Mouse (Mus musculus) hindlimb bud, embryonic 11.5 days (tissue): ENCODE results near the gene Zfp982.
"Not testable (repeated sequence)": the region's sequence is repeated elsewhere in the genome, so short reads cannot be mapped to it uniquely, and the experiment has no call there.

Experiments used
- DNase-seq: peaks from one replicate; pipeline ENCODE4 v3.0.0-alpha.2; 2012; ENCODE audit warnings: low read depth, low spot score; ENCODE audit errors: extremely low spot score

The Zfp982 gene

DNA sequence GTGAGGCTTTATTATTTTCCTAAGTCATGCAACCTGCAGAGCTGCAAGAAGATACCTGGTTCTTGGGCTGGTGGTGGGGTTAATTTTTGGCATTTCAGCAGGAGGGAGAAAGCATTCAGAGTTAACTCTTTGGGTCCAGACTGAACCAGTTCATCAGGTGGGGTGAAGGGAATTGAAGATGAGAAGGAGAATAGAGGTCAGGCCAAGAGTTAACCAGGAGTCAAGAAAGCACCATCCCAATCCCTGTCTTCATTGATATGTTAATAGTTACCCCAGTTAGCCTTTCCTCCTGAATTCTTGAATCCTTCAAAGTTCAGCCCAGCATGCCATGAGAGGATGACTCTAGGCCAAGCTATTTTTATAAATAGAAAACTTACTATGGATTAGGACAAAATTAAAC is 65.8 kb downstream of the Zfp982 start:
- DNase-seq = not testable (repeated sequence)

DNA sequence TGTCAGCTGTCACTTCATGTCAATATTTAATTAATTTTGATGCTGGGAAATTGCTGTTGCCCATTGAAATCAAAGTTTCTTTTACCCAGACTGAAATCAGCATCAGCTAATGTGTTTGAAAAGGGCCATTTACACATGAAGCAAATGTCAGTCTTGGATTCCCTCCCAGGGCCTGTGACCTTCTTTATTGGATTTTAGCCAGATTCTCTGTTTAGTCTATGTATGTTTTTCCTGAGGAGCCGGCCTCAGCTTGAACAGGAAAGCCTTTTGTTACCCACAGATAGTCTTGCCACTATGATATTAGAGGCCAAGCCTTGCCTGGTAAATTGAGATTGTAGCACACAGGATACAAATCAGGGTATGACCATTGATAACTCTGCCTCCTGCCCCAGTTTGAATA is 66.9 kb downstream of the Zfp982 start:
- not testable (repeated sequence) for DNase-seq
